Mouse (Mus musculus) right cerebral cortex, postnatal 25 days (tissue): ENCODE data around the gene Gm10944.

ENCODE experiments used
- DNase-seq: peaks from one replicate; pipeline ENCODE4 v3.0.0; 2022

Gene Gm10944

GRCm38 (mm10) chr10:10681048-10681447, at the start of gene Gm10944:
Gene Gm10944 (plus strand): TSS chr10:10681348.
- DNase-seq = no peak

GRCm38 (mm10) chr10:10655991-10656390, 25.2 kb upstream of the Gm10944 start:
- DNase-seq = no peak

- DNase-seq = no peak
Observed at GRCm38 (mm10) chr10:10656621-10657020, 24.5 kb upstream of the Gm10944 start.

- DNase-seq = no peak
Observed at GRCm38 (mm10) chr10:10659161-10659560, 22.0 kb upstream of the Gm10944 start.

GRCm38 (mm10) chr10:10659976-10660375, 21.2 kb upstream of the Gm10944 start:
- no peak for DNase-seq

GRCm38 (mm10) chr10:10688907-10689667, 7.9 kb downstream of the Gm10944 start:
- DNase-seq = peak; percentile 71

GRCm38 (mm10) chr10:10689668-10690223, 8.6 kb downstream of the Gm10944 start:
- DNase-seq = no peak

- DNase-seq = peak; percentile 17
Observed at GRCm38 (mm10) chr10:10697497-10697896, 16.3 kb downstream of the Gm10944 start.

GRCm38 (mm10) chr10:10700903-10701302, 19.8 kb downstream of the Gm10944 start:
- no peak for DNase-seq

- no peak for DNase-seq
Observed at GRCm38 (mm10) chr10:10701326-10701725, 20.2 kb downstream of the Gm10944 start.

- no peak for DNase-seq
Observed at GRCm38 (mm10) chr10:10708031-10708430, 26.9 kb downstream of the Gm10944 start.

- no peak for DNase-seq
Observed at GRCm38 (mm10) chr10:10710359-10710758, 29.2 kb downstream of the Gm10944 start.

GRCm38 (mm10) chr10:10710837-10711236, 29.7 kb downstream of the Gm10944 start:
- no peak for DNase-seq

- no peak for DNase-seq
Observed at GRCm38 (mm10) chr10:10726501-10726900, 45.4 kb downstream of the Gm10944 start.
